Mouse (Mus musculus): Measurements from ENCODE around the gene Slc10a4. TPM values are rescaled to one million over a fixed set of nuclear protein-coding genes. Genes with fewer than 3 reads are reported as not detected.
"Not testable (repeated sequence)": the region's sequence is repeated elsewhere in the genome, so short reads cannot be mapped to it uniquely, and the experiment has no call there.

Slc10a4 gene
- total RNA-seq, 2 experiments from 2014 or later, result 5.8 to 7.3 TPM

DNA sequence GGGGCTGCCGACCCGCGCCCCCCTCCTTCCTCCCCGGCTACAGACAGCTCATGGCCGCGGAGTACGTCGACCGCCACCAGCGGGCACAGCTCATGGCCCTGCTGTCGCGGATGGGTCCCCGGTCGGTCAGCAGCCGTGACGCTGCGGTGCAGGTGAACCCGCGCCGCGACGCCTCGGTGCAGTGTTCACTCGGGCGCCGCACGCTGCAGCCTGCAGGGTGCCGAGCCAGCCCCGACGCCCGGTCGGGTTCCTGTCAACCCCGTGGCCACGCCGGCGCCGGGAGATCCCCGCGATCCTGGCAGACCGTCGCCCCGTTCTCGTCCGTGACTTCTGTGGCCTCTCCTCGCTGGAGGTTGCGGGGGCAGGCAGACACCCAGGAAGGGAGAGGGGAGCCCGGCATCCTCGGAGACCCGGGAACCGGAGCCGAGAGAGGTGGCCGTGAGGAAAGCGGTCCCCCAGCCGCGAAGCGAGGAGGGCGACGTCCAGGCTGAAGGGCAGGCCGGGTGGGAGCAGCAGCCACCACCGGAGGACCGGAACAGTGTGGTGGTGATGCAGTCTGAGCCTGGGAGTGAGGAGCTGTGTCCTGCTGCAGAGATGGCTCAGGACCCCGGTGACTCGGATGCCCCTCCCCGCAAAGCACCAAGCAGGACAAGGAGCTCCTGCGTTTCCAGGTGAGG lies 7.1 kb downstream of the Slc10a4 start:
- not testable (repeated sequence) for DNase-seq (ENCODE audit: low spot score in 2 of 2)

GRCm38 (mm10) chr5:73014745-73015144 lies 8.1 kb downstream of the Slc10a4 start:
- DNase-seq (ENCODE audit: low spot score in 2 of 2), result no peak

DNA sequence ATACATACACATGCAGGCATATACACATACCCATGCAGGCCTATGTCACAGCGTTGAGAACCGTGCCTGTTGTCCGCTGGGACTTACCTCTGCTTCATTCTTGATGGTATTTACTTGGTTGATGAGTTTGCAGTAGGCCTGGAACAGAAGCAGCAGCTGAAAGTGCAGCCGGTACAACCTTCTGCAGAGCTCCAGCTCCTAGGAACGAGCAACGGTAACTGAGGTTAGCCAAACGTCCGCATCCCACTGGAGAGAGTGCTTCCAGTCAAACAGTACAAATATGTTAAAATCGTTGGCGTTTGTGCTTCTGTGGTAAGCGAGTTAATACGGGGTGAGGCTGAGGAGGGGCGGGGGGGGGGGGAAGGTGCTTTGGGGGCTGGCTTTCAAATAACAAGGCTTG lies 17.1 kb downstream of the Slc10a4 start:
- DNase-seq (ENCODE audit: low spot score in 2 of 2), result no peak

- no peak for DNase-seq (ENCODE audit: low spot score in 2 of 2)
These were observed 22.0 kb downstream of the Slc10a4 start for GRCm38 (mm10) chr5:73028646-73029045.

- no peak for DNase-seq (ENCODE audit: low spot score in 2 of 2)
These were observed 25.8 kb downstream of the Slc10a4 start for GRCm38 (mm10) chr5:73032481-73032880.

DNA sequence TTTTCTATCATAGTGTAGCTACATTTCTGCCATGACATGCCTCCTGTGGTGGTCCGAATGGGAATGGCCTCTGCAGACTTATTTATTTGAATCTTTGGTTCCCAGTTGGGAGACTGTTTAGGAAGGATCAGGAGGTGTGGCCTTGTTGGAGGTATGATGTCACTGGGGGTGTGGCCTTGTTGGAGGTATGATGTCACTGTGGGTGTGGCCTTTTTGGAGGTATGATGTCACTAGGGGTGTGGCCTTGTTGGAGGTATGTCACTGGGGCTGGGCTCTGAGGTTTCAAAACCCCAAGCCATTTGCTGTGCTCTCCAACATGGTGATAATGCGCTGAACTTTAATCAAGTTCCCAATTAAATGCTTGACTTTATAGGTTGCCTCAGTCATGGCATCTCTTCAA lies 37.4 kb downstream of the Slc10a4 start:
- no peak for DNase-seq (ENCODE audit: low spot score in 2 of 2)

DNA sequence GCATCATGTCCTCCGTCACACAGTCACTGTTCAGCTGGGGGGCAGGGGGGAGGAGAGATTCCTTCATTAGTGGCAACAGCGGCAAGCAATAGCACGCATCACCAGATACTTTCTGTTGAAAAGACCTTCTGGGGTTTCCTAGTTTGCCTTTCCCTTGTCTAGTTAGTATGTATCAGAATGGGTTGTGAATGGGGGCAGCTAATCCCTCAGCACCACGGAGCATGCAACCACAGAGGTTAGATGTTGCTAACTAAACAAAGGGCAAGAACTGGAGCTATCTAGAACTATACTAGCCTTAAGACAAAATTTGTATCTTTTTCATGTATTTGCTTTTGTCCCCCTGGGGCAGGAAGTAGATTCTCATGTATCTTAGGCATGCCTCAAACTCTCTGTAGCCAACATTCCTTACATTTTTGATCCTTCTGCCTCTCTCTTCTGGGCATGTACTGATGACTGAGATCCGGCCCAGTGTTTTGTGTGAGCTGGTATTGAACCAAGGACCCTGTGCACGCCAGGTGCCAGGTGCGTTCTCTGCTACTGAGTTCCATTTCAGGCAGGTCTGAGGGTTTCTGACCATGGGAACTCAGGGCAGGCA lies 41.1 kb downstream of the Slc10a4 start:
- DNase-seq (ENCODE audit: low spot score in 2 of 2), result no peak

- no peak for DNase-seq (ENCODE audit: low spot score in 2 of 2)
These were observed 47.2 kb downstream of the Slc10a4 start for GRCm38 (mm10) chr5:73053933-73054332.

DNA sequence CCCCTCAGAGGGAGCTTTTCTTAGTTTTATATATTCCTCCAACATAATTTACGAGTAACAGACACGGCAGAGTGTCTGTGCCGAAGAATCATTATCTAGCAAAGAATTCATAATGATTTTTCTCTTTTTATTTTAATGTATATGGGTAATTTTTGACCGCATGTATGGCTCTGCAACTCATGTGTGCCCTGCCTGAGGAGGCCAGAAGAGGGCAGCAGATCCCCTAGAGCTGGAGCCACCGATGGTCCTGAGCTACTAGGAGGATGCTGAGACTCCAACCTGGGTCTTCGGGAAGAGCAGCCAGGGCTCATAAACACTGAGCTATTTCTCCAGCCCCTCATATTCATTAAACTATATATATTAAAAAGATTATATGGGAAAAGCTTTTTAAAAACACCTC lies 49.8 kb downstream of the Slc10a4 start:
- no peak for DNase-seq (ENCODE audit: low spot score in 2 of 2)

GRCm38 (mm10) chr5:73056937-73057336 lies 50.3 kb downstream of the Slc10a4 start:
- no peak for DNase-seq (ENCODE audit: low spot score in 2 of 2)

DNA sequence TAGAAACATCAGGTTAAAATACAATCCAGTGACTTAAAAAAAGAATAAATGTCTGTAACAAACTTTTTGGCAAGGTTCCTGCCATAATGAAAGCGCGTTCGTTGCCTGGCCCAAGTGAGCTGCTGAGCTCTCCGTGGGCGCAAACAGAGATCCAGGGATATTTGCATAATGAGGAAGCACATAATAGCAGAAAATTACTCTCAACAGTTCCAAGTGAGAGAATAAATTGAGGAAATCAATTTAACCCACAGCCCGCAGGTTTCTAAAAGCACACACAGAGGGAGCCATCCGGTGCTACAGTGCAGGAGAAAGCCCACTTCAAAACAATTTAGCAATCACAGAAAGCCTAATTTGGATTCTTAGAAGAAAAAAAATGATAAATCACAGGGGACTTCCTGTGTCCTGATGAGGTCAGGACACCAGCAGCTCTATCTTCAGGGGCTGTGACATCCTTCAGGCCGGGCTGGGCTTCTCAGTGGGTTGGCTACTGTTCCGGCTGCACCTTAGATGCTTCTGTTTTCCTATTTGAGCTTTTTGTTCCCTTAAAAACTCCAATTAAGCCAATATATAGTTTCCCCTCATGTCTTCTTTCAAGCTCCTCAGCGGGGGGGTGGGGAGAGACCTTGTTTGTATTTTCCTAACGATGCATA lies 54.9 kb downstream of the Slc10a4 start:
- no peak for DNase-seq (ENCODE audit: low spot score in 2 of 2)

Other genes with a start within 250 kb of the Slc10a4 start
- gene Tec, start 138.4 kb upstream of the Slc10a4 start, total RNA-seq (2021), result 1 to 10 TPM; 2.1 to 2.4 TPM
- gene Slain2, start 92.6 kb upstream of the Slc10a4 start, total RNA-seq (2021), result 10 to 100 TPM; 31.2 to 33.4 TPM
- not detected for gene Gm10135, start 32.2 kb upstream of the Slc10a4 start, total RNA-seq (2021)
- 10 to 100 TPM; 66.1 to 71.6 TPM for gene Fryl, start 249.7 kb downstream of the Slc10a4 start, total RNA-seq (2021)

All from layer of hippocampus, postnatal 10 days (tissue).